Mouse (Mus musculus) layer of hippocampus, postnatal 25 days (tissue): ENCODE data around the gene Dhdh. TPM values are rescaled to one million over a fixed set of nuclear protein-coding genes. Genes with fewer than 3 reads are reported as not detected.

Source experiments
- DNase-seq, 2 experiments: peaks; one replicate each; pipeline ENCODE4 v3.0.0; 2022; ENCODE audit warnings: mixed read lengths in 2 of 2, low spot score in 1 of 2; ENCODE audit errors: extremely low spot score in 1 of 2
- total RNA-seq, 2 experiments: library from RNA; stranded (reverse); gene quantifications; 2 replicates each; pipeline ENCODE4 v1.2.3; 2021

Gene Dhdh
- total RNA-seq, 2 experiments from 2014 or later, result 3.1 to 5.7 TPM

DNA sequence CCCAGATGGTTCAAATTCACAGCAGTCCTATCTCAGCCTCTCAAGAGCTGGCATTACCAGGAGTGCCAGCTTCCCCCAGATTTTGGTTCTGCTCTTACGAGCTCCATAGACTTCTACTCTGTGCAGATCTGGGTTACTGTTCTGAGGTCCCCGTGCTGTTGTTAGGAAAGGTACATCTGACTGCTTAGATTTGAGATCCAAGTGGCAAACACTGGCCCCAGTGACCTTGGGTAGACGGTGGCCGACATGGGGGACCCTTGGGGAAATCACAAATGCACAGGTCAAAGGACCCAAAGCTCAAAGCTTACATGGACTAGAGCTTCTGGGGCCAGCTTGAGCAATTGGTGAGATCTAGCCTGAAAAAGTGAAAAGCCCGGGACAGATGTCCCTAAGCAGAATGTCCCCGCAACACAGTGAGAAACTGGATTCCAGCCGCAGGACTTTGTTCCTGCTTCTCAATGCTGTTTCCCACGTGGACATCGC is 31.8 kb downstream of the Dhdh start:
- no peak for DNase-seq

DNA sequence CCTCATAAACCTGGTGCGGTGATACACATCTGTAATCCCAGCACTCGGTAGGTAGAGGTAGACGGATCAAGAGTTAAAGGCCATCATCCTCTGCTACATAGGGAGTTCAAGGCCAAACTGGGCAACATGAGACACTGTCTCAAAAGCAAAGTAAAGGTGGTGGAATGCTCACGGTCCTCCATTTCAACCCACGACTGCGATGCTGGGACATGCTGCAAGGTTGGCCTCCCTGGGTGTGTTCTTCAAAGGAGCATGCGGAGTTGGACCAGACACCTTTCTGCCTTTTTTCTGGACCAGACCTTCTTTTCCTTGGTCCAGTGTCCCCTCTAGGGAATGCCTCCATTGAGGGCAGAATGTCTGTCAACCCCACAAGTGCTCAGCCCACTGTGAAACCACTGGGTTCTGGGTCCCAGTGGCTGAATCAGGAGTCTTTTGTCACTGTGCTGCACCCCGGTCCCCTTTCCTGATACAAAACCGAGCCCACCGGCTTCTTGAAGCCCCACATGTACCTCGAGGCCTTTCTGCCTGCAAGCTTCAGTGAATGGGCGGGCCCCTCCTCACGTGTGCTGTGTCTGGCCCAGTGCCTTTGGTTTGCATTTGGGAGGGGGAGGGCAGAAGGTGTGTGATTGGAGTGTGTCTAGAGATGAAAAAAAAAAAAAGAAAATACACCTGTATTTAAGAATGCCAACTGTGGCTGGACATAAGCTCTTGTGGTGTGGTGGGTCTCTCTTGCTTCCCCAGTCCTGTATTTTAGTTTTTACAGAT is 32.5 kb downstream of the Dhdh start:
- DNase-seq, result no peak

DNA sequence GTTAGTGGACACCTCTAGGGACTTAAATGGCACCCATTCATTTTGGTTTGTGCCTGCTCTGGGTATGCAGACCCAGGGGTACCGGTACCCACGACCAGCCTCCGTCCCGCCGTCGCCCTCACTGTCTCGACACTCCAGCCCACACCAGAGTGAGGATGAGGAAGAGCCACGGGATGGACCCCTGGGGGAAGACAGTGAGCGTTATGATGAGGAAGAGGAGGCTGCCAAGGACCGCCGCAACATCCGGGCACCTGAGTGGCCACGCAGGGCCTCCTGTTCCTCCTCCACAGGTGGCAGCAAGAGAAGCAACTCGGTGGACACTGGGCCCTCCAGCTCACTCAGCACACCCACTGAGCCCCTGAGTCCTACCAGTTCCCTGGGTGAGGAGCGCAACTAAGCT is 33.6 kb downstream of the Dhdh start:
- no peak for DNase-seq

DNA sequence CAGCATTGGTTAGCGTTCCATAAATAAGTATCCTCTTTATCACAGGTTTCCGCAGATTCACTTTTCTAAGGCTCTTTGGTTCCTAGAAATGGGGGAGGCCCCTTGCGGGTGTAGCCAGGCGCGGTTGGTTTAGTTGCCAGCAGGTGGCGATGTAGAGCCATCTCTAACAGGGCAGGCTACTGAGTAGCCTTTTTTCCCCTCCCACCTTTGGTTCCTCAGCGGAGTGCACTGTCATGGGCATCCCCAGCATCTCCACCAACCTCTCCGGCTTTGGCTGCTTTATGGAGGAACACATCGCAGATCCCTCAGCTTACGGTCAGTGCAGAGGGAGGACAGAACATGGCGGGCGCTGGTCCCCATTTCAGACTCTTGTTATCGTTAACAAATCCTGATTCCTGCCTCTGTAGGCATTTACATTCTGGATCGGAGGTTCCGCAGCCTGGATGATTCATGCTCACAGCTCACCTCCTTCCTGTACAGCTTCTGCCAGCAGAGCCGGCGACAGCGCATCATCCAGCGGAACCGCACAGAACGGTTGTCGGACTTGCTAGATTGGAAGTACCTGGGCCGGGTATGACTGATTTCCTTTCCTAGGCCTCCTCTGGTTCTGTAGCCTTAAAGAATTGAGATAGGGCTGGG is 37.1 kb downstream of the Dhdh start:
- DNase-seq, result peak; percentile 77 to 94

DNA sequence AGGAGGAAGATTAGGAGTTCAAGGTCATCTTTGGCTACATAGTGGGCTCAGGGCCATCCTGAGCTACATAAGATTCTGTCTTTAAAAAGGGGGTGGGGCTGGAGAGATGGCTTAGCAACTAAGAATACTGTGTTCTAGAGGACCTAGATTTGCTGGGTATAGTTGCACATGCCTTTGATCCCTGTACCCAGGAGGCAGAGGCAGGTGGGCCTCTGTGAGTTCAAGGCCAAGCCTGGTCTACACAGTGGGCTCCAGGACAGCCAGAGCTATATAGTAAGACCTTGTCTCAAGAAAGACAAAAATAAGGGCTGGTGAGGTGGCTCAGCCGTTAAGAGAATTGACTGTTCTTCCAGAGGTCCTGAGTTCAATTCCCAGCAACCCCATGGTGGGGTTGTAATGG is 38.6 kb downstream of the Dhdh start:
- no peak for DNase-seq

DNA sequence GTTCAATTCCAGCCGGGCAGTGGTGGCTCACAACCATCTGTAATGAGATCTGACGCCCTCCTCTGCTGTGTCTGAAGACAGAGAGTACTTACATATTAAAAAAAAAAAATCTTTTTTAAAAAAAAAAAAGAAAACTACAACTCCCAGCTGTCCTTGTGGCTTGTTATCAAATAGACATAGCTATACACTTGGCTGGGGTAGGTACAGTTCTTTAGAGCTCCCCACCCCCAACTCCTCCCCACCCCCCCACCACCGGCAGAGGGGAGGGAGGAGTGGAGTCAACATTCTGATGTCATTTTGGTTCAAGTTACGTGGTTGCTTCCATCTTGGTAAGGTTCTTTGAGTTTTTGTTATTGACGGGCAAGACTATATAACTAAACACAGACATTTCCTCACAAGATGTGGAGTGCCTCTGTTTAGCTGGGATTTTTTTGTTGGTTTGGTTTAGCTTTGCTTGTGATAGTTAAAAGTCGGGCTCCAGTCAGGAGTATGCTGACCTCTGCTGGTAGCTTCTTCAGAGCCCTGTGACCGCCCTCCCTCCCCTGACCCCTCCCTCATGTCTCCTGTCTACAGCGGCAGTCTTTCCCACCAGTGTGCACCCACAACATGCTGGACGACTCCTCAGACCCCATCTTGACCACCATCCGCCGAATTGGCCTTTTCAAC is 41.1 kb downstream of the Dhdh start:
- DNase-seq, result no peak

DNA sequence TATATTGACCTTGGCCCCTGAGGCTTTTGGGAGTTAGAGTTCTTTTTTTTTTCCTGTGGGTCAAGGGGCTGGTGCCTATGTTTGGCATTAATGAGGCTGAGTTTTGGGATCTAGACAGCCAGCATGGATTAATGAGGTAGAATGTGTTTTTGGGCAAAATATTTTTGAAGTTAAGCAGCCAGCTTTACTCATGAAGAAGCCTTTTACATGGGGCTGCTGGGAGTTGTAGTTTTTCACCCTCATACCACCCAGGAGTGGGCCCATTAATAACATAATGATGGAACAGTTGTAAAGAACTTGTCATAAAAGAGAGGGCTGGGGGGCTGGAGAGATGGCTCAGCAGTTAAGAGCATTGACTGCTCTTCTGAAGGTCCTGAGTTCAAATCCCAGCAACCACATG is 42.0 kb downstream of the Dhdh start:
- no peak for DNase-seq

DNA sequence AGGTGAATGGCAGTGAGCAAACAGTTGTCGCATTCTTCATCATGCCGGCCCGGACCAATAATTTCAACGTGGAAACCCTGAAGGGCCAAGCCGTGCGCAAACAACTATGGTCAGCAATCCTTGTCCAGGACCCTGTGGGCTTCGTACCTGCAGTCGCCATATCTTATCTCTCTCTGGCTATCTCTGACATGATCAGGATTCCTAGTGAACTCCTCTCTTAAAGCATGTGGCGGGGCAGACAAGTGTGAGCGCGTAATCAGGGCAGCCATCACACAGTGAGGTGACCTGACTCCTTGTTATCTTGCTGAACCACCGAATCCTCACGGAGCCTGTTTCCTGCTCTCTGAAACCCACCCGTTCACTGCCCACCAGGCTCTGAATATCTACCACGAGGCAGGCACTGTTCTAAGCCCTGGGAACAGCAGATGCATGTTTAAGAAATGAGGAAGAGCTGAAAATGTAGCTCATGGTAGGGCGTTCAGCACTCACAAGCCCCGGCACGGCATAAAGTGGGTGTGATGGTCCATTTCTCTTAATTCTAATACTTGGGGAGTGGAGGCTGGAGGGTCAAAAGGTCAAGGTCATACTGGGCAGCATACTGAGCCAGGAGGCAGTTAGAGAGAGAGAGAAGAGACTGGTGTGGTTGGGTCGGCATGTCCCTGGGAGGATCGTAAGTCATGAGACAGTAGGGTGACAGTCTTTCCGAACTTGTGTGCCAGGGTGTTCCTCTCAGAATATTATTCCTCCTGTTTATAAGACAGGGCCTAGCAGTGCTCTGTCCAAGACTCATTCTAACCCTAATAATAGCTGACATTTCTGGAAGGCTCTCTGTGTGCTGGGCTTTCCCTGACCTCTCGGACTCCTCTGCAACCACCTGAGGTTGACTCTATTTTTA is 44.8 kb downstream of the Dhdh start:
- no peak for DNase-seq

DNA sequence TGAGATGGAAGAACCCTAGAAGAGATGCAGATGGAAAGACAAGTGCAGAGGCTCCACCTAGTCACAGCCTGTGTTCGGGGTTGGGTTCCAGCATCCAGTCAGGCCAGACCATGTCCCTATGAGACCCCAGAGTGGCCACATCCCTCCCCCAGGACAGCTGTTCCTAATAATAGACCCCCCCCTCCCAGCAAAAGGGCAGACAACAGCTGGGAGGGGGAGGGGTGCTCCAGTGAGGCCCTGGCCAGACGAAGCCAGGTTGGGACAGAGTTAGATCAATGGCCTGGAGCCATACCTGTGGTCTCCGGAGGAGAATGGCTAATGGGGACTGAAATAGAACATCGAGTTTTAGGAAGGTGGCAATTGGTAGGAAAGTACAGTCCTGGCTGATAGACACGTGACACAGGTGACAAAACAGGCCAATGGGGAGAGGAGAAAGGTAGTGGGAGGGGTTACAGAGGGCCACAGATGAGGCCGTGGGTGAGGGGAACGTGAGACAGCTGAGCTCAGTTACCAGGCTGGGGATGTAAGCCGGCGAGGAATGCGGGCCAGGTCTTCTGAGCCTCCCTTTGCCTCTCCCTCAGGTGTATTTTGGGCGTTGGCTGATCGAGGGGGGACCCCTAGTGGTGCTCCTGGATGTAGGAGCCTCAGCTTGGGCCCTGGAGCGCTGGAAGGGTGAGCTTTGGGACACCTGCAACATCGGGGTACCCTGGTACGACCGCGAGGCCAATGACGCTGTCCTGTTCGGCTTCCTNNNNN is 50.9 kb downstream of the Dhdh start, which contains the start of gene Ruvbl2:
Ruvbl2 (minus strand) TSS at position 576 of the 756 bp plus-strand sequence.
- DNase-seq, result no peak

DNA sequence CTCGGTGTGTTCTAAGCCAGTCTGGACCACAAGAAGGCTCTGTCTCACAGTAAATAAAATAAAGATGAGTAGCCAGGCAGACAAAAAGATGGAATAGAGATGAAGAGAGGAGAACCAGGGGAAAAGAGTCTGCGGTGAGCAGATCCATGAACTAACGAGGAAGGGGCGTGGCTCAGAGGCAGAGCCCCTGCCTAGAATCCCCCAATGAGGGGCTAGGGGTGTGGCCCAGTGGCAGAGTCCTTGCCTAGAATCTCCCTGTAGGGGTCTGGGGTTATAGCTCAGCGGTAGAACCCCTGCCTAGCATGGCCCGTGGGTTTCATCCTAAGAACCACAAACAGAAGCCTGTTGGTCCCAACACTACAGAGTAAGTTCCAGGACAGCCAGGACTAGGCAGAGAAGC is 51.6 kb downstream of the Dhdh start:
- no peak for DNase-seq

DNA sequence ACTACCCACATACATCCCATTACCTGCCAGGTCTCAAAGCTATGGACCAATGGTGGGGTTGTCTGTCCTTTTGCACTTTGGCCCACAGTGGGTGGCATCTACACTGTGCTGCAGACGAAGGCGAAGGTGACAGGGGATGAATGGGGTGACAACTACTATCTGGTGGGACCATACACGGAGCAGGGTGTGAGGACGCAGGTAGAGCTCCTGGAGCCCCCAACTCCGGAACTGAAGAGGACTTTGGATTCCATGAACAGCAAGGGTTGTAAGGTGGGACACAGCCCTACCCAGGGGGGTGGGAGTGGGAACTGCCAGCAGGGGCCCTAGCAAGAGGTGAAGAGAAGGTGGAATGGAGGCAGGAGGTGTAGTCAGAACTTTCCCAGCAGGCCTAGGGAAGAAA is 52.2 kb downstream of the Dhdh start:
- DNase-seq, result no peak

DNA sequence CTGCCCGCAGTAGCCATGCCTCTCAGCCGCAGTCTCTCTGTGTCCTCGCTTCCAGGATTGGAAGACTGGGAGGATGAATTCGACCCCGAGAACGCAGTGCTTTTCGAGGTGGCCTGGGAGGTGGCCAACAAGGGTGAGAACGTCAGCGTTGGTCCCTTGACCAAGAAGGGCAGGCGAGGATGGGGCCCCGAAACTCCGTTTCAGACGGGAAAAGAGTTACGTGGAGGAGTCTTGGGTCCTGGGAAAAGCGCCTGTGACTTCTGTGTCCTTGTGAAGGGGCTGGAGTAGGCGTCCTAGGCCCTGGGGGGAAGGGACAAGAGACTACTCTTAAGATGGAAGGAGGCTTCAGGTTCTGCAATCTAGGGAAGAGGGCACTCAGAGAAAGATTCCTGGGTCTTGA is 53.6 kb downstream of the Dhdh start:
- no peak for DNase-seq

DNA sequence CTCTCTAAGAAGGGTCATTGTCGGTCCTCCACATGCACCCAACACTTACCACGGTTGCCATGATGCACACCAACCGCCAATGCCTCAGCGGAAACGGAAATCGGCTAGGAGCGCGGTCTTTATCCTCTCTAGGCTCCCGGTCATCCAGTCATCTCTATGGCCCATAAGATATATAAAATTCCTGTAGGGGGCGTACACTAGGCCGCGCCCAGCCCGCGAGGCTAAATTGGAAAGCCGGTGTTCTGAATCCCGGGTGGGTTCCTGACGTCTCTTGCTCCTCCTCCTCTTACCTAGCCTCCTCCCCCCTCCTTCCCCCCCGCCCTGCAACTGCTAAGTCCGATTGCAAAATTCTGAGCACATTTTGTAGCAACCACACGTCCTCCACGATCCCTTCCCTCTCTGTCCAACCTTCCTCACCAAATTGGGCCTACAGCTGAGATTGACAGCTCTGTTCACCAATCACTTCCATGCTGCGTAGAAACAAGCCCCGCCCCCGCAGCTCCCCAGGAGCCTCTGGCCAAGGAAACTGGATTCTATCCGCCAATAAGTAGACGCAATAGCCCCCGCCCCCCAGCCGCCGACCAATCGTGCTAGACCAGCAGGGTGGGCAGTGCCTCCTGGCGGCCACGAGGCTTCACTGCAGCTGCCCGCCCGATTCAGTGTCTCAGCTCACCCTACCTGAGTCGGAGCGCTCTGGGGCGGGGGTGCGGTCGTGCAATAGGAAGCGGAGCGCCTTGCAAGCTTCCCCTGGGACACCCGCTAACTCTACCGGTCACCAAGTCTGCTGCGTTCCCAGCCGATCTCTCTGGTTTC is 54.2 kb downstream of the Dhdh start, which contains the start of gene Gys1:
Gys1 (plus strand) TSS at position 642 of the 813 bp plus-strand sequence.
- peak; percentile 99 to 100 for DNase-seq

DNA sequence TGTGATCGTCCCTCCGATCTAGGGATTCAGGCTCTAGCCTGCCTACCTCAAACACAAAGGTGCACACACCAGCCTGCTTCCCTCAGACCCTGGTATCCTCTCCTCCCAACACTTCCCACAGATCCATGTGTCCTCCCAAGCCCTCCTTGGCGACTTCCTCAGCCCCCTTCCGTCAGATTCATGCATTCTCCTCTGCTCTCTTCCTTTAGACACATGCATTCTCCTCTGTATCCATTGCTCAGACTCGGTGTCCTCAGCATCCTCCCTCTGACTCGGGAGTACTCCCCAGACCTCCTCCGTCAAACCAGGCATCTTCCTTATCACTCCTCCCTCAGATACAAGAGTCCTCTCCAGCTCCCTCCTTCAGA is 54.8 kb downstream of the Dhdh start:
- no peak for DNase-seq

DNA sequence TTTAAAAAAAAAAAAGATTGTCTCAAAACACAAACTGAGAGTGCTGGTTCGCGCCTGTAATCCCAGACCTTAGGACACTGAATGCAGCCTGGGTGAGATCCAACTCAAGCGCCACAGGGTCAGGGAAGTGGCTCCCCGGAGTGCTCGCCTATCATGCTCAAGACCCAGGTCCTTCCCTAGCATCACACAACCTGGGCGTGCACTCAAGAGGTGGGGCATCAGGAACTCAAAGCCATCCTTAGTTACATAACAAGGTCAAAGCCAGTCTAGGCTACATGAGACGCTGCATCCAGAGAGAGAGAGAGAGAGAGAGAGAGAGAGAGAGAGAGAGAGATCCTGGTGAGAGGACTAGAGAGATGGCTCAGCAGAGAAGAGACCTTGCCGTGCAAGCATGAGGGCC is 62.0 kb downstream of the Dhdh start:
- DNase-seq, result no peak

DNA sequence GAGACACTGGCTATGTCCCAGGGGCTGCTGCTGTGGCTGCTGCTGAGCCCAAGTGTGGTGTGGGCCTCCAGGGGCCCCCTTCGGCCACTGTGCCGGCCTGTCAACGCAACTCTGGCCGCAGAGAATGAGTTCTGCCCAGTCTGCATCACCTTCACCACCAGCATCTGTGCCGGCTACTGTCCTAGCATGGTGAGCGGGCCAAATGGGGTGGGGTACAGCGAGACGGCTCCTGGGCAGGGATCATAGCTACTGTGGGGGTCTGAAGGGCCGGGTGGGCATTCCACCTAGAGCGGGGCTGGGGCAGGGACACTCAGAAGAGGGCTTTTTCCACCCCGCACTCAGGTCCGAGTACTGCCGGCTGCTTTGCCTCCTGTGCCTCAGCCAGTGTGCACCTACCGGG is 67.4 kb downstream of the Dhdh start:
- no peak for DNase-seq
